Mouse (Mus musculus): ENCODE results near the gene Zfp719. TPM values are rescaled to one million over a fixed set of nuclear protein-coding genes. Genes with fewer than 3 reads are reported as not detected.

Gene Zfp719
- polyA plus RNA-seq, 1 experiment from 2014 or later, result 17.8 TPM

Other genes with a start within 250 kb of the Zfp719 start
- gene Siglecf, start 228.3 kb upstream of the Zfp719 start, polyA plus RNA-seq (2016; fragmentation: Nextera tagmentation; extraction: Ambion mirVana), result 0.20 and 0.27 TPM in 2 replicates
- not detected in 2 replicates for gene Siglecg, start 171.4 kb upstream of the Zfp719 start, polyA plus RNA-seq (2016; fragmentation: Nextera tagmentation; extraction: Ambion mirVana)
- gene Lim2, start 151.9 kb upstream of the Zfp719 start, polyA plus RNA-seq (2016; fragmentation: Nextera tagmentation; extraction: Ambion mirVana), result not detected in 2 replicates
- not detected in 2 replicates for gene Nkg7, start 142.5 kb upstream of the Zfp719 start, polyA plus RNA-seq (2016; fragmentation: Nextera tagmentation; extraction: Ambion mirVana)
- gene Cldnd2, start 138.8 kb upstream of the Zfp719 start, polyA plus RNA-seq (2016; fragmentation: Nextera tagmentation; extraction: Ambion mirVana), result not detected in 2 replicates
- gene Etfb, start 135.5 kb upstream of the Zfp719 start, polyA plus RNA-seq (2016; fragmentation: Nextera tagmentation; extraction: Ambion mirVana), result 147 and 163 TPM in 2 replicates
- gene Gm45233, start 135.5 kb upstream of the Zfp719 start, polyA plus RNA-seq (2016; fragmentation: Nextera tagmentation; extraction: Ambion mirVana), result 1.4 TPM in 1 of 2 replicates, not detected in the other
- 4.0 and 7.4 TPM in 2 replicates for gene Vsig10l, start 116.5 kb upstream of the Zfp719 start, polyA plus RNA-seq (2016; fragmentation: Nextera tagmentation; extraction: Ambion mirVana)
- gene Iglon5, start 89.5 kb upstream of the Zfp719 start, polyA plus RNA-seq (2016; fragmentation: Nextera tagmentation; extraction: Ambion mirVana), result 3.9 and 4.1 TPM in 2 replicates
- gene 4931406B18Rik, start 73.7 kb upstream of the Zfp719 start, polyA plus RNA-seq (2016; fragmentation: Nextera tagmentation; extraction: Ambion mirVana), result not detected in 2 replicates
- 1.1 and 1.4 TPM in 2 replicates for gene Cd33, start 35.2 kb upstream of the Zfp719 start, polyA plus RNA-seq (2016; fragmentation: Nextera tagmentation; extraction: Ambion mirVana)
- 9.3 and 10.1 TPM in 2 replicates for gene Zfp658, start 17.4 kb upstream of the Zfp719 start, polyA plus RNA-seq (2016; fragmentation: Nextera tagmentation; extraction: Ambion mirVana)
- gene Zfp819, start 27.6 kb downstream of the Zfp719 start, polyA plus RNA-seq (2016; fragmentation: Nextera tagmentation; extraction: Ambion mirVana), result 0.24 and 0.58 TPM in 2 replicates
- gene Ceacam18, start 55.1 kb downstream of the Zfp719 start, polyA plus RNA-seq (2016; fragmentation: Nextera tagmentation; extraction: Ambion mirVana), result not detected in 2 replicates
- gene Siglece, start 80.6 kb downstream of the Zfp719 start, polyA plus RNA-seq (2016; fragmentation: Nextera tagmentation; extraction: Ambion mirVana), result 0.24 TPM in 2 replicates
- gene Ctu1, start 92.4 kb downstream of the Zfp719 start, polyA plus RNA-seq (2016; fragmentation: Nextera tagmentation; extraction: Ambion mirVana), result 17.6 and 17.9 TPM in 2 replicates
- not detected in 2 replicates for gene Klk14, start 110.8 kb downstream of the Zfp719 start, polyA plus RNA-seq (2016; fragmentation: Nextera tagmentation; extraction: Ambion mirVana)
- not detected in 2 replicates for gene Klk13, start 133.0 kb downstream of the Zfp719 start, polyA plus RNA-seq (2016; fragmentation: Nextera tagmentation; extraction: Ambion mirVana)
- gene Klk12, start 189.3 kb downstream of the Zfp719 start, polyA plus RNA-seq (2016; fragmentation: Nextera tagmentation; extraction: Ambion mirVana), result not detected in 2 replicates
- gene Klk11, start 195.0 kb downstream of the Zfp719 start, polyA plus RNA-seq (2016; fragmentation: Nextera tagmentation; extraction: Ambion mirVana), result not detected in 2 replicates
- 0.13 TPM in 1 of 2 replicates, not detected in the other for gene Klk10, start 201.4 kb downstream of the Zfp719 start, polyA plus RNA-seq (2016; fragmentation: Nextera tagmentation; extraction: Ambion mirVana)
- not detected in 2 replicates for gene Klk9, start 212.3 kb downstream of the Zfp719 start, polyA plus RNA-seq (2016; fragmentation: Nextera tagmentation; extraction: Ambion mirVana)
- 6.1 and 6.3 TPM in 2 replicates for gene Klk8, start 218.0 kb downstream of the Zfp719 start, polyA plus RNA-seq (2016; fragmentation: Nextera tagmentation; extraction: Ambion mirVana)
- gene Klk7, start 231.7 kb downstream of the Zfp719 start, polyA plus RNA-seq (2016; fragmentation: Nextera tagmentation; extraction: Ambion mirVana), result not detected in 2 replicates
- not detected in 2 replicates for gene Klk6, start 244.9 kb downstream of the Zfp719 start, polyA plus RNA-seq (2016; fragmentation: Nextera tagmentation; extraction: Ambion mirVana)